Mouse (Mus musculus): ENCODE measurements around the gene Zcchc17. TPM values are rescaled to one million over a fixed set of nuclear protein-coding genes. Genes with fewer than 3 reads are reported as not detected.

Zcchc17 gene
- polyA plus RNA-seq (2015; fragmentation: Nextera tagmentation; extraction: Ambion mirVana) = 50.2 and 57.6 TPM in 2 replicates

- Histone ChIP-seq H3K9ac (peak within 1 kb of the TSS; percentile 91), H3K4me3 (replicated peaks) (peak within 1 kb of the TSS; percentile 90), H3K4me2 (peak within 1 kb of the TSS; percentile 80), H3K27me3 (no peaks in the 10 kb centered on the region), H3K27ac (peak within 1 kb of the TSS; percentile 91), H3K36me3 (peaks cover 42% of the 10 kb centered on the region), H3K9me3 (replicated peaks) (no peaks in the 10 kb centered on the region), H3K4me1 (replicated peaks) (peaks cover 38% of the 10 kb centered on the region)
- ATAC-seq (ENCODE audit: low read depth) (peak; percentile 95), DNase-seq (peak; percentile 99)
- WGBS (ENCODE audit: insufficient replicate concordance) = under 1% methylated on average over 49 of the region's 49 CpGs
Measured at GRCm38 (mm10) chr4:130359486-130360237, at the start of gene Zcchc17, which contains the start of gene Snrnp40. Zcchc17 (minus strand) TSS chr4:130359943. Snrnp40 (plus strand) TSS chr4:130360132.

GRCm38 (mm10) chr4:130391265-130391664 is 31.5 kb upstream of the Zcchc17 start:
- WGBS (ENCODE audit: insufficient replicate concordance) = 70% methylated on average over 3 of the region's 3 CpGs
- Histone ChIP-seq H3K27ac (no peak overlapping the region), H3K36me3 (peaks cover 45% of the 10 kb centered on the region), H3K27me3 (no peaks in the 10 kb centered on the region), H3K4me3 (replicated peaks) (no peak overlapping the region), H3K9ac (no peak overlapping the region), H3K4me1 (replicated peaks) (no peaks in the 10 kb centered on the region), H3K9me3 (replicated peaks) (no peaks in the 10 kb centered on the region), H3K4me2 (no peak overlapping the region)
- ATAC-seq (ENCODE audit: low read depth) (no peak), DNase-seq (no peak)

GRCm38 (mm10) chr4:130389927-130390326 is 30.2 kb upstream of the Zcchc17 start:
- H3K9ac ChIP-seq = no peak overlapping the region
- no peaks in the 10 kb centered on the region for H3K9me3 ChIP-seq (replicated peaks)
- H3K27me3 ChIP-seq = no peaks in the 10 kb centered on the region
- DNase-seq (no peak), ATAC-seq (ENCODE audit: low read depth) (no peak)
- no peaks in the 10 kb centered on the region for H3K4me1 ChIP-seq (replicated peaks)
- H3K27ac ChIP-seq = no peak overlapping the region
- H3K4me3 ChIP-seq (replicated peaks) = no peak overlapping the region
- 79% methylated on average over 7 of the region's 7 CpGs for WGBS (ENCODE audit: insufficient replicate concordance)
- no peak overlapping the region for H3K4me2 ChIP-seq
- peaks cover 57% of the 10 kb centered on the region for H3K36me3 ChIP-seq

GRCm38 (mm10) chr4:130389496-130389895 is 29.8 kb upstream of the Zcchc17 start:
- ATAC-seq (ENCODE audit: low read depth) (no peak), DNase-seq (no peak)
- H3K9ac ChIP-seq = no peak overlapping the region
- 87% methylated on average over 6 of the region's 6 CpGs for WGBS (ENCODE audit: insufficient replicate concordance)
- no peak overlapping the region for H3K4me2 ChIP-seq
- no peaks in the 10 kb centered on the region for H3K9me3 ChIP-seq (replicated peaks)
- no peak overlapping the region for H3K4me3 ChIP-seq (replicated peaks)
- H3K27ac ChIP-seq = no peak overlapping the region
- no peaks in the 10 kb centered on the region for H3K27me3 ChIP-seq
- H3K36me3 ChIP-seq = peaks cover 61% of the 10 kb centered on the region
- no peaks in the 10 kb centered on the region for H3K4me1 ChIP-seq (replicated peaks)

GRCm38 (mm10) chr4:130387256-130387655 is 27.5 kb upstream of the Zcchc17 start:
- Histone ChIP-seq H3K36me3 (peaks cover 83% of the 10 kb centered on the region), H3K4me3 (replicated peaks) (no peak overlapping the region), H3K9ac (no peak overlapping the region), H3K27me3 (no peaks in the 10 kb centered on the region), H3K9me3 (replicated peaks) (no peaks in the 10 kb centered on the region), H3K4me2 (no peak overlapping the region), H3K4me1 (replicated peaks) (no peaks in the 10 kb centered on the region), H3K27ac (no peak overlapping the region)
- ATAC-seq (ENCODE audit: low read depth) (no peak), DNase-seq (no peak)
- WGBS (ENCODE audit: insufficient replicate concordance) = 76% methylated on average over 3 of the region's 3 CpGs

GRCm38 (mm10) chr4:130380418-130380817 is 20.7 kb upstream of the Zcchc17 start:
- DNase-seq = no peak
- no peak for ATAC-seq (ENCODE audit: low read depth)
- no peaks in the 10 kb centered on the region for H3K27me3 ChIP-seq
- no peaks in the 10 kb centered on the region for H3K4me1 ChIP-seq (replicated peaks)
- no peak overlapping the region for H3K27ac ChIP-seq
- WGBS (ENCODE audit: insufficient replicate concordance) = 74% methylated on average over 2 of the region's 2 CpGs
- H3K4me3 ChIP-seq (replicated peaks) = no peak overlapping the region
- peaks cover 94% of the 10 kb centered on the region for H3K36me3 ChIP-seq
- H3K9me3 ChIP-seq (replicated peaks) = no peaks in the 10 kb centered on the region
- H3K9ac ChIP-seq = no peak overlapping the region
- H3K4me2 ChIP-seq = no peak overlapping the region

- no peak overlapping the region for H3K27ac ChIP-seq
- H3K9me3 ChIP-seq (replicated peaks) = no peaks in the 10 kb centered on the region
- H3K4me3 ChIP-seq (replicated peaks) = no peak overlapping the region
- H3K4me2 ChIP-seq = no peak overlapping the region
- ATAC-seq (ENCODE audit: low read depth) (no peak), DNase-seq (no peak)
- H3K9ac ChIP-seq = no peak overlapping the region
- H3K4me1 ChIP-seq (replicated peaks) = no peaks in the 10 kb centered on the region
- no peaks in the 10 kb centered on the region for H3K27me3 ChIP-seq
- H3K36me3 ChIP-seq = peaks cover 96% of the 10 kb centered on the region
- 94% methylated on average over 2 of the region's 2 CpGs for WGBS (ENCODE audit: insufficient replicate concordance)
Measured at GRCm38 (mm10) chr4:130379181-130379580, 19.4 kb upstream of the Zcchc17 start.

GRCm38 (mm10) chr4:130377500-130377899 is 17.8 kb upstream of the Zcchc17 start:
- peaks cover 97% of the 10 kb centered on the region for H3K36me3 ChIP-seq
- H3K4me2 ChIP-seq = no peak overlapping the region
- no peaks in the 10 kb centered on the region for H3K9me3 ChIP-seq (replicated peaks)
- no peak overlapping the region for H3K4me3 ChIP-seq (replicated peaks)
- no peak overlapping the region for H3K9ac ChIP-seq
- no peak overlapping the region for H3K27ac ChIP-seq
- H3K4me1 ChIP-seq (replicated peaks) = no peaks in the 10 kb centered on the region
- no peak for ATAC-seq (ENCODE audit: low read depth)
- no peaks in the 10 kb centered on the region for H3K27me3 ChIP-seq
- no peak for DNase-seq
- 82% methylated on average over 4 of the region's 4 CpGs for WGBS (ENCODE audit: insufficient replicate concordance)

GRCm38 (mm10) chr4:130376675-130377074 is 16.9 kb upstream of the Zcchc17 start:
- H3K36me3 ChIP-seq = peaks cover 95% of the 10 kb centered on the region

GRCm38 (mm10) chr4:130360238-130360590 is 471 bp upstream of the Zcchc17 start:
- peak overlapping the region; percentile 91 for H3K9ac ChIP-seq
- peak overlapping the region; percentile 77 for H3K27ac ChIP-seq
- ATAC-seq (ENCODE audit: low read depth) (no peak), DNase-seq (no peak)
- H3K4me1 ChIP-seq (replicated peaks) = peaks cover 38% of the 10 kb centered on the region
- WGBS (ENCODE audit: insufficient replicate concordance) = under 1% methylated on average over 19 of the region's 19 CpGs
- peak overlapping the region; percentile 80 for H3K4me2 ChIP-seq
- peak overlapping the region; percentile 90 for H3K4me3 ChIP-seq (replicated peaks)
- H3K36me3 ChIP-seq = peaks cover 45% of the 10 kb centered on the region
- no peaks in the 10 kb centered on the region for H3K27me3 ChIP-seq
- H3K9me3 ChIP-seq (replicated peaks) = no peaks in the 10 kb centered on the region

More at GRCm38 (mm10) chr4:130376675-130377074, 16.9 kb upstream of the Zcchc17 start:
- Histone ChIP-seq H3K27me3 (no peaks in the 10 kb centered on the region), H3K4me2 (no peak overlapping the region), H3K27ac (no peak overlapping the region), H3K9me3 (replicated peaks) (no peaks in the 10 kb centered on the region), H3K4me1 (replicated peaks) (no peaks in the 10 kb centered on the region), H3K9ac (no peak overlapping the region), H3K4me3 (replicated peaks) (no peak overlapping the region)
- no peak for DNase-seq
- no peak for ATAC-seq (ENCODE audit: low read depth)
- 91% methylated on average over 4 of the region's 4 CpGs for WGBS (ENCODE audit: insufficient replicate concordance)

GRCm38 (mm10) chr4:130357946-130358345 is 1.8 kb downstream of the Zcchc17 start:
- H3K4me1 ChIP-seq (replicated peaks) = peaks cover 38% of the 10 kb centered on the region
- ATAC-seq (ENCODE audit: low read depth) (no peak), DNase-seq (peak; percentile 23)
- H3K27ac ChIP-seq = peak overlapping the region; percentile 9
- no peaks in the 10 kb centered on the region for H3K27me3 ChIP-seq
- peak overlapping the region; percentile 80 for H3K4me2 ChIP-seq
- no peaks in the 10 kb centered on the region for H3K9me3 ChIP-seq (replicated peaks)
- H3K36me3 ChIP-seq = peaks cover 42% of the 10 kb centered on the region
- no peak overlapping the region for H3K4me3 ChIP-seq (replicated peaks)
- peak overlapping the region; percentile 5; the same call in 1 of the 2 replicates for H3K9ac ChIP-seq

GRCm38 (mm10) chr4:130352588-130352987 is 7.2 kb downstream of the Zcchc17 start:
- no peak for ATAC-seq (ENCODE audit: low read depth)
- WGBS (ENCODE audit: insufficient replicate concordance) = 81% methylated on average over 7 of the region's 7 CpGs
- H3K9me3 ChIP-seq (replicated peaks) = no peaks in the 10 kb centered on the region
- no peak overlapping the region for H3K9ac ChIP-seq
- H3K4me3 ChIP-seq (replicated peaks) = no peak overlapping the region
- H3K27ac ChIP-seq = no peak overlapping the region
- no peak for DNase-seq
- H3K4me1 ChIP-seq (replicated peaks) = peaks cover 15% of the 10 kb centered on the region
- H3K27me3 ChIP-seq = no peaks in the 10 kb centered on the region
- H3K4me2 ChIP-seq = no peak overlapping the region
- H3K36me3 ChIP-seq = peaks cover 85% of the 10 kb centered on the region

Measured in liver, embryonic 13.5 days (tissue).